Mouse (Mus musculus): ENCODE data around the gene Pgap3. TPM values are rescaled to one million over a fixed set of nuclear protein-coding genes. Genes with fewer than 3 reads are reported as not detected.

Pgap3 gene
- polyA plus RNA-seq, 1 experiment, result 52.1 TPM

DNA sequence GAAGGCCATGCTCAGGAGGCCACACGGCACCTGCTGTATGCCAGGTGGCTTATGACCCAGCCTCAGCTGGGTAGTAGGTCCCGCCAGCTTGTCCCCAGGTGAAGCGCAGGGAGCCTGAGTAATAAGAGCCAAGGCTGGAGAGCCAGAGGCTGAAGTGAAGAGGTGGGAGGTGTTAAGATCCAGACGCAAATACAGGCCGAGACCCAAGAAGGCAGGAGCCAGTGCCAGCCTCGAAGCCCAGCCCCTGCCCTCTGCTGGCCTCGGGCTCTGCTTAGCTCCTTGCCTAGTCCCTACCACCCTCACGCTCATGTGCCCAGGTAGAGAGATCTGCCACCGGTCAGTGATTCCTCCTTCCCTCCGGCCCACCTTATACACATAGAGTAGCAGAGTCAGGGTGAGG is 12.0 kb downstream of the Pgap3 start:
- Histone ChIP-seq H3K27me3 (ENCODE audit: control insufficient read depth, insufficient read depth, low read length) (no peaks in the 10 kb centered on the region), H3K4me1 (ENCODE audit: control insufficient read depth, insufficient read depth, insufficient read length, low read length) (peaks cover 22% of the 10 kb centered on the region), H3K36me3 (ENCODE audit: control insufficient read depth, insufficient read depth, low read length) (no peaks in the 10 kb centered on the region), H3K4me3 (ENCODE audit: low read depth, low read length) (no peak overlapping the region), H3K27ac (ENCODE audit: insufficient read depth, low read depth, low read length) (no peak overlapping the region)
- no peak for TF ChIP-seq CTCF (IDR thresholded peaks at IDR 0.05; ENCODE audit: extremely low read depth, insufficient read length, insufficient replicate concordance, low read depth, low read length)
- TF ChIP-seq POLR2A (IDR thresholded peaks at IDR 0.05; ENCODE audit: low read depth, low read length), result no peak
- WGBS, result 58% methylated on average over 10 of the region's 10 CpGs

DNA sequence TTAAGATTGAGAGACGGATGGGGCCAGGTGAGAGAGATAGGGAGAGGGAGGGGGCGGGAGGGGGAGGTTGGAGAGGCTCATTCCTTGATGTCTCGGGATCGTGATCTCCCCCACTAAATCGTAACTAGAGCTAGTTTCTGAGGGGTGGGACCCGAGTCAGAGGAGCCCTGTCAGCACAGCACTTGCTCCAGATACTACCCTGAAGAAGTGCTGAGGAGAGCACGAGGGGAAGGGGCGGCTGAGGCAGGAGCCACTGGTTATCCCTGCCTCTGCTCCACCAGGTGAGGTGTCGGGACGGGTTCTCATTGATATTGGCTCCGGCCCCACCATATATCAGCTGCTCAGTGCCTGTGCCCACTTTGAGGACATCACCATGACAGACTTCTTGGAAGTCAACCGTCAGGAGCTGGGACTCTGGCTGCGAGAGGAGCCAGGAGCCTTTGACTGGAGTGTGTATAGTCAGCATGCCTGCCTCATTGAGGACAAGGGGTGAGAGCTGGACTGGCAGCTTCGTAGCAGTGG is 13.2 kb downstream of the Pgap3 start:
- no peak overlapping the region for H3K4me3 ChIP-seq (ENCODE audit: low read depth, low read length)

DNA sequence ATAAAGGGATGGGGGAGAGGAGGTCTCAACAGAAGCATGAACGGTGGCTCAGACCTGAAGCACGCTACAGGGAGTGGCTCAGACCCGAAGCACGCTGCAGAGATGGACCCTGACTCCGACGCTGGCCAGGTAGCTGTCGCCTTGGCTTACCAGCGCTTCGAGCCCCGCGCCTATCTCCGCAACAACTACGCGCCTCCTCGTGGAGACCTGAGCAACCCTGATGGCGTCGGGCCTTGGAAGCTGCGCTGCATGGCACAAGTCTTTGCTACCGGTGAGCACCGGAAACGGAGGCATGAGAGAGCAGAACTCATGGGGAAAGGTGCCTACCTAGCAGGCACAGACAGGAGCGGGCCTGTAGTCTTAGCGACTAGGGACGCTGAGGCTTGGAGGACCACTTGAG is 13.7 kb downstream of the Pgap3 start:
- 23% methylated on average over 24 of the region's 24 CpGs for WGBS
- peaks cover 14% of the 10 kb centered on the region for H3K4me1 ChIP-seq (ENCODE audit: control insufficient read depth, insufficient read depth, insufficient read length, low read length)
- no peaks in the 10 kb centered on the region for H3K27me3 ChIP-seq (ENCODE audit: control insufficient read depth, insufficient read depth, low read length)

More for the DNA sequence above, 13.2 kb downstream of the Pgap3 start:
- Histone ChIP-seq H3K36me3 (ENCODE audit: control insufficient read depth, insufficient read depth, low read length) (no peaks in the 10 kb centered on the region), H3K27ac (ENCODE audit: insufficient read depth, low read depth, low read length) (no peak overlapping the region), H3K27me3 (ENCODE audit: control insufficient read depth, insufficient read depth, low read length) (no peaks in the 10 kb centered on the region), H3K4me1 (ENCODE audit: control insufficient read depth, insufficient read depth, insufficient read length, low read length) (peaks cover 17% of the 10 kb centered on the region)
- TF ChIP-seq CTCF (IDR thresholded peaks at IDR 0.05; ENCODE audit: extremely low read depth, insufficient read length, insufficient replicate concordance, low read depth, low read length) (no peak), POLR2A (IDR thresholded peaks at IDR 0.05; ENCODE audit: low read depth, low read length) (no peak)
- WGBS, result 68% methylated on average over 14 of the region's 14 CpGs

DNA sequence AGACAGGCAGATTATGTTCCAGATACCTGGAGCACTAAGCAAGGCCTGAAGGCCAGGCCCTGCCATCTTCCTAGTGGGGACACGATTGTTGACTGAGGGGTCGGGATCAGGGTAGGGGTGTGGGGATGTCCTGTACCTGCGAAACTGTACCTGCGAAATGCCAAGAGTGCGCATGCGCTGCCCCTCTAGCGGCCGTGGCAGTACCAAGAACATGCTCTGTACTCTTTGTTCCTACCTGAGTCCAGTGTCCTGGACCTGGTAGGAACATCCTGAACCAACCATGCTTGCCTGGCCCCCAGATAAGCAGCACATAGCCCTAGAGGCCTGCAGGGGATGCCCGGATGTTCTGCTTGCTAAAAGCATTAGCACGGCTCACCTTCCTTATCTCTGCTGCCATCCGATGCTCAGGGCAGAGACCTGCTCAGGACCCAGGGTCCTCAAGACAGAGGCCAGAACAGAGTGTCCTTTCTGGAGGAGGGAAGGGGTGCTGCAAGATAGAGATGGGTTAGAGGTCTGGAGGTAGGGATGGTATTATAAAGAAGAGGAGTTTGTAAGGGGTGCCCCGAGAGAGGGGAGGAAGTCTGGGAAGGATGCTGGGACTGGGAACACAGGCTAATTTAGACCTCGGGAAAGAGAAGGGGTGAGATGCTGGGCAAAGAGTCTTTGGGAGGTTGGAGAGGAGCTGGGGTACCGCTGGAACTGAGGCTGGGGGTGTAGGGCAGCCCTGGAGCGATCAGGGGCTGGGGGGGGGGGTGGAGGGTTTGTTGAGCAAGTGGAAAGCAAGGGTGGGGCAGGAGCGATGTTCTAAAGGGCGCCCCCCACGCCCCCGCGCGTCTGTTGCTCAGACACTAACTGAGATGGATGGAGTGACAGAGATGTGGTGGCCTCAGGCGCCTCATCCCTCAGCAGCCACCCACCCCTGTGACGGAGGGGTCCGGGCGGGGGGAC is 14.4 kb downstream of the Pgap3 start, which contains the start of gene Pnmt:
Gene Pnmt (plus strand): TSS at position 813 of the 948 bp plus-strand sequence.
- no peaks in the 10 kb centered on the region; the same call in 1 of the 2 replicates for H3K36me3 ChIP-seq (ENCODE audit: control insufficient read depth, insufficient read depth, low read length)
- H3K27ac ChIP-seq (ENCODE audit: insufficient read depth, low read depth, low read length), result no peak within 1 kb of the TSS
- no peak within 1 kb of the TSS for H3K4me3 ChIP-seq (ENCODE audit: low read depth, low read length)
- 59% methylated on average over 25 of the region's 25 CpGs for WGBS
- TF ChIP-seq POLR2A (IDR thresholded peaks at IDR 0.05; ENCODE audit: low read depth, low read length), result no peak
- TF ChIP-seq CTCF (IDR thresholded peaks at IDR 0.05; ENCODE audit: extremely low read depth, insufficient read length, insufficient replicate concordance, low read depth, low read length), result no peak
- peaks cover 11% of the 10 kb centered on the region for H3K4me1 ChIP-seq (ENCODE audit: control insufficient read depth, insufficient read depth, insufficient read length, low read length)
- no peaks in the 10 kb centered on the region for H3K27me3 ChIP-seq (ENCODE audit: control insufficient read depth, insufficient read depth, low read length)

More for the DNA sequence above, 13.7 kb downstream of the Pgap3 start:
- H3K27ac ChIP-seq (ENCODE audit: insufficient read depth, low read depth, low read length), result no peak overlapping the region
- H3K4me3 ChIP-seq (ENCODE audit: low read depth, low read length), result no peak overlapping the region
- no peaks in the 10 kb centered on the region; the same call in 1 of the 2 replicates for H3K36me3 ChIP-seq (ENCODE audit: control insufficient read depth, insufficient read depth, low read length)
- TF ChIP-seq CTCF (IDR thresholded peaks at IDR 0.05; ENCODE audit: extremely low read depth, insufficient read length, insufficient replicate concordance, low read depth, low read length) (no peak), POLR2A (IDR thresholded peaks at IDR 0.05; ENCODE audit: low read depth, low read length) (no peak)

DNA sequence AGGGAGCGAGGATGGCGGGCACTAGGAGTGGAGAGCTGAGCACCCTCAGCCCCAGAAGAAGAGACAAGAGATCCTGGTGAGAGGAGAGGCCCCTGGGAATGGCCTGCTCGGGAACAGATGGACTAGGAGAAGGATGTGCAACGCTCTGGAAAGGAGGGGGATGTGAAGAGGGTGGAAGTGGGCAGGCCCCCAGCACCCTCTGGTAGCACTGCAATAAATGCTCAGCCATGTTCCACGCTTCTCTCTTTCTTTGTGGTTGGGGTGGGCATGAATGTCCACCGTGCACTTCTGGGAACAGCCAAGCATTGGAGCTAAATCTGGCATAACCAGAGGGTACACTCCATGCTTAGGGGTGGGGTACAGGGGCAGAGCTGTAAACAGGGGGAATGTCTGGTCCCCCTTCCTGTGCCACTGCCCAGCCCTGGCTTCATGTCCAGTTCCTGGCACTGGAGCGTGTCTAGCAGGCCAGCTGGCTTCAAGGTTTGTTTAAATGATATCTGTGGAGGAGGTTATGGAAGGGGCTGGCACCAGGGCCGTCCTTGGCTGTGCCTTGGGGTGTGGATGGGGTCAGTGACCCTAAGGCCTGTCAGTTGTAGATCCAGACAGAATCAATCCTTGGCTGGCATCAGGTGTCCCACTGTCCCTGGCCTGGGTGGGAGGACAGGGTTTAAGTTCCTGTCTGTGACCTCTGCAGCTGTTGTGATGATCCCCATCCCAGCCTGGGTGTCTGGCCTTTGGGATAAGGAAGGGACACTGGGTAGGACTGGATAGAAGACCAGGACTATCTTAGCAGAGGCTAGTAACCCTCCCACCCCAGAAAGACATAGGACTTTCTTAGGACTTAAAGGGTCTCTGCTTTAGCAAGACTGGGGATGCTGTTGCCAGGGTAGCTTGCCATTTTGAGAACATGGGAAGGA is 15.3 kb downstream of the Pgap3 start:
- H3K27me3 ChIP-seq (ENCODE audit: control insufficient read depth, insufficient read depth, low read length), result no peaks in the 10 kb centered on the region
- no peak overlapping the region for H3K4me3 ChIP-seq (ENCODE audit: low read depth, low read length)
- H3K27ac ChIP-seq (ENCODE audit: insufficient read depth, low read depth, low read length), result no peak overlapping the region
- H3K36me3 ChIP-seq (ENCODE audit: control insufficient read depth, insufficient read depth, low read length), result peaks cover 8% of the 10 kb centered on the region
- WGBS, result 83% methylated on average over 8 of the region's 8 CpGs
- TF ChIP-seq POLR2A (IDR thresholded peaks at IDR 0.05; ENCODE audit: low read depth, low read length) (no peak), CTCF (IDR thresholded peaks at IDR 0.05; ENCODE audit: extremely low read depth, insufficient read length, insufficient replicate concordance, low read depth, low read length) (no peak)
- peaks cover 8% of the 10 kb centered on the region for H3K4me1 ChIP-seq (ENCODE audit: control insufficient read depth, insufficient read depth, insufficient read length, low read length)

DNA sequence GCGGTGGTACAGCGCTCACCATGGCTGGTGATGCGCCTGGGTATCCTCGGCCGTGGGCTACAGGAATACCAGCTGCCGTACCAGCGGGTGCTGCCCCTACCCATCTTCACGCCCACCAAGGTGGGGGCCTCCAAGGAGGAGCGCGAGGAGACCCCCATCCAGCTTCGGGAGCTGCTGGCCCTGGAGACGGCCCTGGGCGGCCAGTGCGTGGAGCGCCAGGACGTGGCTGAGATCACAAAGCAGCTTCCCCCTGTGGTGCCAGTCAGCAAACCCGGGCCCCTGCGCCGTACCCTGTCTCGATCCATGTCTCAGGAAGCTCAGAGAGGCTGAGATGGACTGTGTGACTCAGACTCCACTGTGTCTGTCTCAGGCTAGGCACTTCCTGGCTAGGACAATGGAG is 16.1 kb downstream of the Pgap3 start:
- H3K27me3 ChIP-seq (ENCODE audit: control insufficient read depth, insufficient read depth, low read length), result no peaks in the 10 kb centered on the region
- H3K4me3 ChIP-seq (ENCODE audit: low read depth, low read length), result no peak overlapping the region
- WGBS, result 88% methylated on average over 20 of the region's 20 CpGs
- no peak for TF ChIP-seq POLR2A (IDR thresholded peaks at IDR 0.05; ENCODE audit: low read depth, low read length)
- TF ChIP-seq CTCF (IDR thresholded peaks at IDR 0.05; ENCODE audit: extremely low read depth, insufficient read length, insufficient replicate concordance, low read depth, low read length), result no peak
- peaks cover 15% of the 10 kb centered on the region for H3K36me3 ChIP-seq (ENCODE audit: control insufficient read depth, insufficient read depth, low read length)
- H3K27ac ChIP-seq (ENCODE audit: insufficient read depth, low read depth, low read length), result no peak overlapping the region
- H3K4me1 ChIP-seq (ENCODE audit: control insufficient read depth, insufficient read depth, insufficient read length, low read length), result peaks cover 3% of the 10 kb centered on the region; the same call in 1 of the 2 replicates
